Mouse (Mus musculus): Measurements from ENCODE around the gene Trip10.

Trip10 gene

DNA sequence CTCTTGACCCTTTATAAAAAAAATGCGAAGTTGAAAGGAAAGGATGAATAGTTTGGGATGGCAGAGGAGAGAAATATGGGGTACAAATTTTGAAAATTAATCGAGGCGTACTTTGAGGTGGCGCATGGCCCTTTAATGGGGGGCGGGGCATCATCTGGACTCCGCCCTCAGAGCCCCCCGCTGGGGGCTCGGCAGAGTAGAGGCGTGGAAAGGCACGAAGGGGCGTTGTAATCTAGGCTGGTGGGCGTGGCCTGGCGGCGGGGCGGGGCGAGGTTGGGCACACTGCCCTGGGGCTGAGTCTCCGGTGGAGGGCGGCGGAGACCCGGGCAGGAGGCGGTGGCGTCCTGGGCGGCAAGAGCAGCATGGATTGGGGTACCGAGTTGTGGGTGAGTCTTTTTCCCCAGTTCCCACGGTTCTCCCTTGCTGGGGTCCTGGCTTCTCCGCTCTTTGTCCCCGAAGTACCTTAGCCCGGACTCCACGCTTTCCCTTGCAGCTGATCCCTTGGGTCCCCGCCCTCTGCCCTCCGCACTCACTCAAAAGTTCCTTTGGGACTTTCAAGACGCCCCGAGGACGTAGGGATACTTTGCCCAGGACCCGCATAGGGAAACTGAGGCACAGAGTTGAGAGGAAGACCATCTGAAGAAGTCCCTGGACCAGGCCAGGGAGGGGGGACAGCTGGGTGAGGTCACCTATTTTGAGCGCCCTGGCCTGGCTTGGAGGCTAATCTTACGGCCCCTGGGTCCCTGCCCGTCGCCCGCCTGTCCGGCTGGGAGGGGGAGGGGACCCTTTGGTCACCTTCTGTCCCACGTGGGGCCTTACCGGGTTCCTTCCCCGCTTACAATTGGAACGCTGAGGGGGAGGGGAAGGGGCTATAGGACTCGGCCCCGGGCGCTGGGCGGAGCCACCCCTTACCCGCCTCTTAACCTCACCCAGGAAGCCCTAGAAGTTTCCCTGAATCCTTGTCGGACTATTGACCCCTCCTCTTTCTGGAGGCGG lies at the start of gene Trip10:
Trip10 (plus strand) TSS at position 270 of the 996 bp plus-strand sequence.
- DNase-seq (ENCODE audit: low spot score): peak; percentile 95

DNA sequence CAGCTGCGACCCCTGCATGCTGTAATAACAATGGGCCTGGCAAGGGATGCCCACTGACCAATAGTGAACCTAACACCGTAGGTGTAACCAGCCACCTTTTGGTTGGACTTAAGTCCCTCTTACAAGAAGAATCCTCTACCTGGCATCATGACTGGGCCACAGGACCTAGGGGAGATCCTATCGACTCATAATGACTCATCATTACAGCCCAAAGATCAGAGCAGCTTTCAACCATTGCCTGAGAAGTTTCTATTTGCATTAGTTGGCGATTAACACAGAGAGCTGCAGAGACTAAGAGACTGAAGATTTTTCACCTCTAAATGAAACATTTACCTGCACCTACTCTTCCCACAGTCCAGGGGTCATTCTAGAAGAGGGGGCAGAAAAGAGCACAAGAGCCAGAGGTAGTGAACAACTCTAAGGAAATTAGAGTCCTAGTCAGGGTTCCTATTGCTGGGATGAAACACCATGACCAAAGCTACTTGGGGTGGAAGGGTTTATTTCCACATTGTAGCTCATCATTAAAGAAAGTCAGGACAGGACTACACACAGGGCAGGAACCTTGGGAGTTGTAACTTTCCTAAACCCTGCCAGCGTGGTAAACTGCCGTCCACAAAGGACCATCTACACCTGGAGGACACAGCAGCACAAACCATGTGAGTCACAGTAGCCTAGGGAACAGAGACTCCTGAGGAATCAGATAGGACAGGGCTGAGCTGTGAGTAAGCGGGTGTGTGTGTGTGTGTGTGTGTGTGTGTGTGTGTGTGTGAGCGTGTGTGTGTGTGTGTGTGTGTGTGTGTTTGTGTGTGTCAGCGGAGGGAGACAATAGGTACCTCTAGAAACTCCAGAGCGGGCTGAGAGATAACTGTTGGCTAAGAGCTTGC lies 47.2 kb upstream of the Trip10 start:
- no peak for DNase-seq (ENCODE audit: low spot score)

DNA sequence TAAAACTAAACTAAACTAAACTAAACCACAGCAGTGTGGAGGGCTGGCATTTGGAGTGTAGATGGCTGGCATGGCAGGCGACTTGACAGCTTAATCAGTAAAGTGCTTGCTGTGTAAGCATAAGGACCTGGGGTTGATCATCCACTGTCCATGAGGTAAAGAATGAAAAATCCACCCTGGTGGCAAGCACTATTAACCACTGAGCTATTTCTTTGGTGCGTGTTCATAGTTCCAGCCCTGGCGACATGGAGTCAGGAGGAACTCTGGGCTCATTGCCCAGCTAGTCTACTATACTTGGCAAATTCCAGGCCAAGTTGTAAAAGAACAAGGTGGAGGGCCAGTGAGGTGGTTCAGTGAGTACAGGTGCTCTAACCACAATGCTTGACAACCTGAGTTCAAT lies 41.3 kb upstream of the Trip10 start:
- no peak for DNase-seq (ENCODE audit: low spot score)

DNA sequence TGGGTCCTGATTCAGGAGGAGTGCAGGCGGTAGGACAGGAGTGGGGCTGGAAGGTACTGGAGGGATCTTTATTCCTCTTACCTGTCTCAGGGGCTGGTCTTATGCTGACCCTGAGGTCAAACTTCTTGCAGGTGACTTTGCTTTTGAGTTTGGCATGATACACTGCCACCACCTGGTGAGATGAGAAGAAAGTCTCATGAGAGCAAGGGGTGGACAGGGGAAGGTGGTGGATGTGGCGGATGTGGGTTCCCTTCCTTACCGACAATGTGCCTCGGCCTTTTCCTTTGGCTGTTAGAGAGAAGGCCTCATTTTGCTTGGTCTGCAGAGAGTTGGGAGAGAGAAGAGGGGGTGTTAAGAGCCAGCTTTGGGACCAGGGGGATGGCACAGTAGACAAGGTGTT lies 39.9 kb upstream of the Trip10 start:
- DNase-seq (ENCODE audit: low spot score): no peak

DNA sequence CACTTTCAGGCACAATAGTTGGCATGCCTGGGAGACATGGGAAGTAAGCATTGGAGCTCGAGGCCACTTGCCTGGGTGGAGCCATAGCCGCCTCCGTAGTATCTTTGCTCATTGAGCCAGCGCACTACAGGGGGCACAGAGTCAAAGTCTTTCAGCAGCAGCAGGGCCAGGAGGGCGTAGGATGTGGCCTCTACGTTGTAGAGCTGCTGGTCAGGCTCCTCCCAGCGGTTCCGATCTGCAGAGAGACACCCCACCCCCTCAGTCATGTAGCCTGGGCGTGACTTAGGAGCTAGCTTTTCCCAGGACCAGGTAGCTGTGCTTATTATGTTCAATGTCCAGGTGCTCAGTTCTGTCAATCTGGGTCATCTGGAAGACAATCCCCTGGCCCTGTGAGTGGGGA lies 37.8 kb upstream of the Trip10 start:
- DNase-seq (ENCODE audit: low spot score): no peak

DNA sequence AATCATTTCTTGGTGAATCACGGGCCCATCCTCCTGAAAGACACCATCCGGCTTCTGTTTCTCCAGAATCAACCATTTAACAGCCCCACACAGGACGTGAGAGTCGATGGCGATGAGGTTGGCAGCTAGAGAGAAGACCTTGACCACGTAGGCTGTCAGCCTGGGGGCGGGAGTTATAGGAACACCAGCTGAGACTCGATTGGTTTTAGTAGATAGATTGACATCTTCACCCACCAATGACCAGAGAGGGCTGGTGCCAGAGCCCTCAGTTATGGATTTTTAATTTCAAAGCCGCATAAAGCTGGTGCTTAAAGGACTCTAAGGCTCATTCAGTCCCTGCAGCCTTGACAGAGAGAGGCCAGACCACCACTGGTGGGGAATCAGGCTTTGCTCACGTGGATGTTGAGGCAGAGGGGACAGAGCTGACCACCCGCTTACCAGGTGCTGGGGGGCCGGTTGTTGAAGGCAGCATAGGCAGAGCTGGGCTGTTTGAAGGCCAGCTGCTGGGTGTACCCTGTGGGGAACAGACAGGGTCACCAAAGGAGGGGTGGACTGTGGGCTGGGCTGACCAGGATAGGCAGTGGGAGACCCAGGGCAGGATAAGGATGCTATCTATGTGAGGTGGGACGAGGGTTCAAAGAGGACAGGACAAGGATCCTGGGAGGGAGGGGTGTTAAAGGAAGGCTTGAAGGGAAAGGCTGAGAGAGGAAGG lies 34.4 kb upstream of the Trip10 start:
- no peak for DNase-seq (ENCODE audit: low spot score)

- no peak for DNase-seq (ENCODE audit: low spot score)
These were observed 30.8 kb upstream of the Trip10 start for GRCm38 (mm10) chr17:57218335-57218900.

GRCm38 (mm10) chr17:57219167-57219883 lies 29.9 kb upstream of the Trip10 start:
- DNase-seq (ENCODE audit: low spot score): no peak

DNA sequence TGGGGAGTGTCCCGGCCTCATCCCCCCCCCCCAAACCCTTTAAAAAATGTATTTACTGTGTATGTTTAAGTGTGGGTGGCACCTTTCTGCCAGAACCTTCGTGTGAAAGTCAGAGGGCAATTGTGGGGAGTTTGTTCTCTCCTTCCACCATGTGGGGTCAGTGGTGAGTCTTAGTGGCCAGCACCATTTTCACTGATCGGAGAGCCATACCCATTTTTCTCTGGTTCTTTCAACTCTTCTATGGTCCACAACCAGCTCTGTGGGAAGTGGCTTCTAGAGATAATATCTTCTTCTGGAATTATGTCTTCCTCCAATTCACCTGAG lies 29.4 kb upstream of the Trip10 start:
- no peak for DNase-seq (ENCODE audit: low spot score)

DNA sequence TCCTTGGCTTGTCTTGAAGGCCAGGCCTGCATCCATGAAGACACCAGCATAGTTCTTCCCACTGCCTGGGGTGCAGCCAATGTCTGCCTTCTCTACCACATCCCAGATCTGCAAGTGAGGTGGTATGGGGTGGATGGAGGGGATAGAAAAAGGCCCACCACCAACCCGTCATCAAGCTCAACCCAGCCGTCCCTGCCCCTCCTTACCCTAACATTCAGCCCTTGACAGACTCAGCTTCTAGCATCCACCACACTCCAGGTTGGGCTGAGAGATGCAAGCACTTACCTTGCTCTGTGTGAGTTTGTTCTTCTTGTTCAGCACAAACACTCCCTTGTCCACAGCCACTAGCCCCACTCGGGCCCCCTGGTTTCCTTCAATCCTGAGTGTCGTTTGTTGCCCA lies 27.3 kb upstream of the Trip10 start:
- DNase-seq (ENCODE audit: low spot score): peak; percentile 1

DNA sequence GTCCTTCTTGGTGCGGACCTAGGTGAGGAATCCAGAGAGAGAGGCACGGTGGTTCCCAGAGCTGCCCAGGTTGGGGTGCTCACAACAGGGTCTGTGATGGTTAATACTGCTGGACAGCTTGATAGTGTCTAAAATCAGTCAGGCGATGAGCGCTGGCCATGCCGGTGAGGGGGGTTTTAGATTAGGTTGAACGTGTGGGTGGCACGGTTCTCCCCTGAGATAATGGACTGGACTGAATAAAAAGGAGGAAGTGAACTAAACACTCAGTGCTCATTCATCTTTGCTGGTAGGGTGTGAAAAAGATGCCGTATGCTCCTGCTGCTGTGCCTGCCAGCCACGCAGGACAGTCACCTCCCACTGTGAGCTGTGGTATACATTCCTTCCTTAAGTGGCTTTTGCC lies 25.9 kb upstream of the Trip10 start:
- DNase-seq (ENCODE audit: low spot score): peak; percentile 4

DNA sequence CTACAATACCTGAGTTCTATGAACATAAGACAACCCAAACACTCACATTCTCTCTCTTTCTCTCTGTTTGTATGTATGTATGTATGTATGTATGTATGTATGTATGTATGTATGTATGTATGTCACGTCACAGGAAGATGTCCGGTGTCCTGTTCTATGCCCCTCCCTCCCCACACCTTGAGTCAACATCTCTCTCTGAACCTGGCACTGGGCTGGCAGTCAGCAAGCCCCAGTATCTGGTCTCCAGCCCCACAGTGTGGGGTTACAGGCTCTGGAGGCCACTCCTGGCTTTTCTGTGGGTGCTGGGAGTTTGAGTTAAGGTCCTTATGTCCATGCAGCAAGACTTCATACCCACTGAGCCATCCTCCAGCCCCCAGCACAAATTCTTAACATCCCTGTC lies 21.8 kb upstream of the Trip10 start:
- no peak for DNase-seq (ENCODE audit: low spot score)

DNA sequence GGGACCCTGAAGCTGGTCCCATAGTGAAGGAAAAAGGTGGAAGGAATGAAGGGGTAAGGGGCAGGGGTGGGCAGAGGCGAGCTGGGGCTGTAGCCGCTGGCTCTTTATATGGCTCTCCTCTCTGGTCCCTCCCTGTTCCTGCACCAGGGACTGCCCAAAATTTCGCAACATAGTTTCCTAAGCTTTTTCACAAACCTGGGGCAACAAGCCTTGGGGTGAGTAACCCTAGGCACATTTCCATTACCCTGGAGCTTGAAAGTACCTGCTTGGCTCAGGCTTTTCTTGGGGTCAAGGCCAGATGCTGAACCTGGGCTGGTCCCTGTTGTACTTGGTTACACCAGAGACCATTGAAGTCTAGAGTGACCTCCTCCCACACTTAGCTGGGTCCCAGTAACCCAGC lies 21.2 kb upstream of the Trip10 start, which contains the start of gene C3:
C3 (minus strand) TSS at position 123 of the 400 bp plus-strand sequence.
- no peak for DNase-seq (ENCODE audit: low spot score)

- no peak for DNase-seq (ENCODE audit: low spot score)
These were observed 20.4 kb upstream of the Trip10 start for GRCm38 (mm10) chr17:57228873-57229272.

DNA sequence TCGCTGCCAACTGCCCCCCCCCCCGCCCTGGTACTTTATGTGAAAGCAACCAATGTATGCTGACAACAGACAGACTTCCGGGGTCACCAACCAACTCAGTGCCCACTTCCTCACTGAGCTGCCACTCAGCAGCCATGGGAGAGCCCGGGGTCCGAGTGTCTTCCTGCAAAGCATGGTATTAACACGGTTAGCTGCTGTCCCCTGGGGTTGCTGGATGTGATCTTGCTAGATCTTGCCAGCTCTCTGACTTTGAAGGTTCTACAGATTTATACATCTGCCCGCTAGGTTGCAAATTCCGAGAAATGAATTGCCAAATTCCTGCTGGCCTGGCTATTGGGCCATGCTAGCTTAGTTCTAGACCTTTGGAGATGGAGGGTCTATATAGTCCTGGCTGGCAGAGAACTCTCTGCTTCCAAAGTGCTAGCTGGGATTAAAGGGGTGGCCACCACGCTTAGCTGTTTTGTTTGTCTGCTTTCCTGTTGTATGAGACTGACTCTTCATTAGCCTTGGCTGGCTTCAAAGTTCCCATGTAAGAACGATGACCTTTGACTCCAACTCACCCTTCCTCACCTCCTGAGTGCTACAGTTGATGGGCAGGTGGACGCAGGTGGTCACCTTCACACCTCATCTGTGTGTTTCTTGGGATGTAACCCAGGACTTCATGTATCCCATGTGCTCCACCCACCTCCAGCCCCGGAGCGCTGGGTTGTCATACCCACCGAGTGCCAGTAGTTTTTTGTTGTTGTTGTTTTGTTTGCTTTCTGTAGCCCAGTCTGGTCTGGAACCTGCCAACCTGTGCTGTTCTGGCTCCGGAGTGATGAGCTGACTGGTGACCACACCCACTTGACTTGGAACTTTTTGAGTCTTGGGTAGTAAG lies 19.2 kb upstream of the Trip10 start:
- no peak for DNase-seq (ENCODE audit: low spot score)

DNA sequence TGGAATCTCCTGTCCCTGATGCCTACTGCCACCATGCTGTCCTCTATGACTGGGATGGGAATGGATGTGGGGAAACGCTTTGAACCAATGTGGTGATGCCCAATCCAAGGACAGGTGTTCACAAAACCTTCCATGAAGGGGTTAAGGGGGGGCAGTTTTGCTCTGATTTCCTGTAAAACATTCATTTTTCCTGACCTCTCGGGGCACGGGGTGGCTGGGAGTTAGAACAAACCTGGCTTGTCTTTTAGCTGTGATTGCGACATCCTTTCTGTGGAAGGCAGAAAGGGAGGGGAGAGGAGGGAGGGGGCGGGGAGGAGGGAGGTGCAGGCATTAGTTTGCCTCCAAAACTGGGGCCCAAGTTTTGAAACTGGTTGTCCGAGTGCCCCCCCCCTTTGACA lies 18.5 kb upstream of the Trip10 start:
- no peak for DNase-seq (ENCODE audit: low spot score)

- DNase-seq (ENCODE audit: low spot score): no peak
These were observed 17.9 kb upstream of the Trip10 start for GRCm38 (mm10) chr17:57231321-57231771.

- DNase-seq (ENCODE audit: low spot score): no peak
These were observed 17.1 kb upstream of the Trip10 start for GRCm38 (mm10) chr17:57232200-57232599.

DNA sequence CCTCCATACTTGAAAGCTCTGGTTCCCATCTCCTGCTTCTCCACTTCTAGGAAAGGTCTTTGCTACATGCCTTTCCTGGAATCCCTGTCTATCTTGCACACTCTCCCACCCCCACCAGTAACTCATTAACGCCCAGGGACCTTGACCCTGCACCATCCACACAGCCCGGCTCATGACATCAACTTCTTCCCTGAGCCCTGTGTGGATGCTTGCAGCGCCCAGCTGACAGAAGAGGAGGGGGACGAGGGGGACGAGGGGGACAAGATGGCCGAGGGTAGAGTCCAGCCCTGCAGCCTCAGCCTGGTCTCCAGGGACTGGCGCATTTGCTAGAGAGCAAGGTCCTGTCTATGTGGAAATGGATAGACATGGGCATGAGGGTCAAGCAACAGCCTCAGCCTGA lies 16.2 kb upstream of the Trip10 start:
- DNase-seq (ENCODE audit: low spot score): no peak

DNA sequence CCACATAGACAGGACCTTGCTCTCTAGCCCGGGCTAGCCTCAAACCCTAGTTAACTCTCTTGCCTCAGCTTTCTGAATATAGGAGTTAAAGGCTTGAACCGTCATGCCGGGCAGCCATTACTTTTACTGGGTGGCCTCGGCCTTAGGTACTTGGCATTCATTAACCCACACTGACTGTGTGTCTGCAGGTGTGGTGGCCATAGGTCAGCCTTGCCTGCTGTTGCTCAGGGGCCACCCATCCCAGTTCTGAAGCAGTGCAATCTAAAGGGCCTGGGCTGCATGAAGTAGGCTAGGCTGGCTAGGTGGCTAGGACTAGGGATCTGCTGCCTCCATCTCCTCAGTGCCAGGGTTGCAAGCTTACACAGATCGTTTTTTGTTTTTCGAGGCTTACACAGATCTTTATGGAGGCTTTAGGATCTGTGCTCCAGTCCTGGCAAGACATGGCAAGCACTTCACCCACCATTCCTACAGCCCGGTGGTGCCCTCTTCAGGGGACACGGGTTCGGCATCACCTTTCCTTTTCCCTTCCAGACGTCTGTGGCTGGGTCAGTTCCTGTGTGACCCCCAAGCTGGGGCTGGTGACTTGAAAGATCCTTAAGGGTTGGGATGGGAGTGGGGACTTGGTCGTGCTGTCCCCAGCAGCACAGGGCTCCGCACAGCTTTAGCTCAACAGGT lies 14.9 kb upstream of the Trip10 start:
- no peak for DNase-seq (ENCODE audit: low spot score)

All from urinary bladder, postnatal 10 days (tissue).